Mouse (Mus musculus) urinary bladder, adult 18-20 months (tissue): ENCODE results near the gene Gatb.

Experiments
- DNase-seq, 2 experiments: peaks; one replicate each; pipeline ENCODE4 v3.0.0; 2022; ENCODE audit warnings: low spot score in 2 of 2, mixed read lengths in 2 of 2

Gatb gene

GRCm38 (mm10) chr3:85592640-85593252 is 18.8 kb downstream of the Gatb start:
- no peak for DNase-seq

GRCm38 (mm10) chr3:85594452-85594851 is 20.5 kb downstream of the Gatb start:
- DNase-seq: no peak

- DNase-seq: no peak
These were observed 25.6 kb downstream of the Gatb start for GRCm38 (mm10) chr3:85599526-85599925.

- DNase-seq: no peak
These were observed 28.0 kb downstream of the Gatb start for GRCm38 (mm10) chr3:85601841-85602305.

- no peak for DNase-seq
These were observed 29.9 kb downstream of the Gatb start for GRCm38 (mm10) chr3:85603811-85604210.

- DNase-seq: no peak
These were observed 33.0 kb downstream of the Gatb start for GRCm38 (mm10) chr3:85606912-85607311.

- DNase-seq: no peak
These were observed 33.8 kb downstream of the Gatb start for GRCm38 (mm10) chr3:85607753-85608152.

GRCm38 (mm10) chr3:85616389-85616788 is 42.5 kb downstream of the Gatb start:
- DNase-seq: no peak

- no peak for DNase-seq
These were observed 45.0 kb downstream of the Gatb start for GRCm38 (mm10) chr3:85618885-85619284.

- no peak for DNase-seq
These were observed 45.4 kb downstream of the Gatb start for GRCm38 (mm10) chr3:85619345-85619744.

- DNase-seq: no peak
These were observed 45.8 kb downstream of the Gatb start for GRCm38 (mm10) chr3:85619751-85620150.

GRCm38 (mm10) chr3:85629895-85630510 is 56.1 kb downstream of the Gatb start:
- DNase-seq: peak in 1 of 2 experiments; percentile 66

GRCm38 (mm10) chr3:85633733-85634132 is 59.8 kb downstream of the Gatb start:
- no peak for DNase-seq

- no peak for DNase-seq
These were observed 60.6 kb downstream of the Gatb start for GRCm38 (mm10) chr3:85634389-85635125.

GRCm38 (mm10) chr3:85635126-85635419 is 61.2 kb downstream of the Gatb start:
- peak in 1 of 2 experiments; percentile 31 for DNase-seq

- no peak for DNase-seq
These were observed 61.7 kb downstream of the Gatb start for GRCm38 (mm10) chr3:85635591-85635990.

GRCm38 (mm10) chr3:85636716-85637447 is 63.0 kb downstream of the Gatb start:
- DNase-seq: no peak

- DNase-seq: no peak
These were observed 67.8 kb downstream of the Gatb start for GRCm38 (mm10) chr3:85641751-85642150.

GRCm38 (mm10) chr3:85644814-85645213 is 70.9 kb downstream of the Gatb start:
- DNase-seq: no peak

- DNase-seq: no peak
These were observed 71.6 kb downstream of the Gatb start for GRCm38 (mm10) chr3:85645517-85646004.

GRCm38 (mm10) chr3:85649176-85649575 is 75.3 kb downstream of the Gatb start:
- DNase-seq: no peak
